ENCODE assay signal across 31 mouse cellular contexts in the genomic region with DNA sequence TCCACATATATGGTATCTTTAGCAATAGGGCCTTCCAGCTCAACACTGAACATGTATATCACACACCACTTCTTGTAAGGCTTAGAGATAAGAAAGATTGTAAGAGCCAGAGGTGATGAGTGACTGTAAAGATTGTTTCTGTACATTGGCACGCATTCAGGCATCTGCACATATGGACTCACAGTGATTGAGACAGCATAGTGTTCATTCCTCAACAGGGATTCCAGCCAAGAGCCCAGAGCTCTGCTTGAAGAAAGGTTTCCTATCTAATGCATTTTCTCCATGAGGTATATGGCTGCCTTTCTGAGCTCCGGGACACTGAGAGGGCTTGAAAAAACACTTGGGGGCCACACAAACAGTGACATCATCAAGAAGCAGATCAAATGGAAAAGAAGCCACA.
DNase-seq lines count a peak whose midpoint lies in the region; ATAC-seq and TF ChIP-seq lines count a peak whose summit lies in the region.
"Had no signal": no experiment of that assay in that cellular context is flagged by ENCODE, and none has a peak within 500 bp of the region (broad histone marks: within the 10 kb centered on the region; RNA-seq: fewer than 3 reads in every experiment).

No protein-coding gene starts in this region.

- H3K27ac ChIP-seq in embryonic facial prominence, embryonic 14.5 days (replicated peaks; ENCODE audit: low read depth, low read length) = no peak overlapping the region
- H3K27ac ChIP-seq in embryonic facial prominence, embryonic 10.5 days (replicated peaks) = no peak overlapping the region
- no peak overlapping the region for H3K27ac ChIP-seq in limb, embryonic 14.5 days (replicated peaks; ENCODE audit: low read depth, low read length)
- H3K27ac ChIP-seq in limb, embryonic 10.5 days = no peak overlapping the region
- H3K27ac ChIP-seq in lung, embryonic 15.5 days = no peak overlapping the region
- H3K27ac ChIP-seq in stomach, embryonic 14.5 days (ENCODE audit: low read length) = no peak overlapping the region
- no peak overlapping the region for H3K27ac ChIP-seq in stomach, postnatal 0 days (replicated peaks)
- H3K27ac ChIP-seq: embryonic facial prominence, embryonic 12.5 days; embryonic facial prominence, embryonic 15.5 days; forebrain, embryonic 10.5 days; forebrain, embryonic 12.5 days had no signal

- no peak overlapping the region for H3K4me2 ChIP-seq in embryonic facial prominence, embryonic 14.5 days (ENCODE audit: low read depth, low read length)
- no peak overlapping the region for H3K4me2 ChIP-seq in limb, embryonic 14.5 days (replicated peaks; ENCODE audit: low read depth, low read length, severe bottlenecking)
- no peak overlapping the region for H3K4me2 ChIP-seq in lung, embryonic 15.5 days
- no peak overlapping the region for H3K4me2 ChIP-seq in stomach, embryonic 14.5 days (replicated peaks; ENCODE audit: low read depth, low read length)
- no peak overlapping the region for H3K4me2 ChIP-seq in stomach, postnatal 0 days (replicated peaks; ENCODE audit: low read depth)
- H3K4me2 ChIP-seq: embryonic facial prominence, embryonic 12.5 days; embryonic facial prominence, embryonic 15.5 days; forebrain, embryonic 12.5 days had no signal

- 75% methylated on average over 2 of the region's 2 CpGs for WGBS in embryonic facial prominence, embryonic 14.5 days
- 88% methylated on average over 2 of the region's 2 CpGs for WGBS in embryonic facial prominence, embryonic 10.5 days
- WGBS in limb, embryonic 14.5 days = 74% methylated on average over 2 of the region's 2 CpGs
- 96% methylated on average over 2 of the region's 2 CpGs for WGBS in limb, embryonic 10.5 days
- WGBS in lung, embryonic 15.5 days = 50% methylated on average over 2 of the region's 2 CpGs
- WGBS in stomach, embryonic 14.5 days = 90% methylated on average over 2 of the region's 2 CpGs
- WGBS in stomach, postnatal 0 days = 88% methylated on average over 2 of the region's 2 CpGs

- ATAC-seq in embryonic facial prominence, embryonic 14.5 days (ENCODE audit: low read depth) = no peak
- no peak for ATAC-seq in limb, embryonic 14.5 days (ENCODE audit: low FRiP score, low read depth)
- peak; percentile 46; the same call in 1 of the 2 replicates for ATAC-seq in lung, embryonic 15.5 days (ENCODE audit: borderline replicate concordance, extremely low read depth, low FRiP score, low TSS enrichment)
- peak; percentile 23; the same call in 1 of the 2 replicates for ATAC-seq in stomach, embryonic 14.5 days (ENCODE audit: insufficient number of reproducible peaks, insufficient read depth, low FRiP score, low read depth)
- no peak for ATAC-seq in stomach, postnatal 0 days (ENCODE audit: low FRiP score, low TSS enrichment)
- ATAC-seq: activated CD4-positive, CD25-positive, alpha-beta regulatory T cell, adult 4 months; CD4-positive, CD25-positive, alpha-beta regulatory T cell, adult 4 months; forebrain, embryonic 14.5 days; forebrain, embryonic 16.5 days; Patski had no signal

- TF ChIP-seq POLR2A in limb, embryonic 14.5 days (IDR thresholded peaks at IDR 0.05; ENCODE audit: borderline replicate concordance, extremely low read depth, insufficient read depth, insufficient read length) = no peak

- H3K9me3 ChIP-seq in embryonic facial prominence, embryonic 14.5 days (ENCODE audit: control insufficient read depth, low read length) = no peaks in the 10 kb centered on the region
- no peaks in the 10 kb centered on the region for H3K9me3 ChIP-seq in embryonic facial prominence, embryonic 10.5 days
- H3K9me3 ChIP-seq in limb, embryonic 14.5 days (ENCODE audit: control insufficient read depth, low read length) = no peaks in the 10 kb centered on the region
- H3K9me3 ChIP-seq in limb, embryonic 10.5 days (replicated peaks) = no peaks in the 10 kb centered on the region
- no peaks in the 10 kb centered on the region for H3K9me3 ChIP-seq in lung, embryonic 15.5 days
- H3K9me3 ChIP-seq in stomach, embryonic 14.5 days (ENCODE audit: control insufficient read depth, low read depth, low read length) = no peaks in the 10 kb centered on the region
- no peaks in the 10 kb centered on the region for H3K9me3 ChIP-seq in stomach, postnatal 0 days (ENCODE audit: control insufficient read depth, low read length)
- H3K9me3 ChIP-seq: embryonic facial prominence, embryonic 12.5 days; embryonic facial prominence, embryonic 15.5 days; forebrain, embryonic 10.5 days; forebrain, embryonic 12.5 days; G1E had no signal

- TF ChIP-seq EP300 in stomach, postnatal 0 days (optimal IDR thresholded peaks at IDR 0.05) = no peak

- H3K9ac ChIP-seq in embryonic facial prominence, embryonic 14.5 days (ENCODE audit: low read depth, low read length) = no peak overlapping the region
- H3K9ac ChIP-seq in limb, embryonic 14.5 days (ENCODE audit: low read depth, low read length, severe bottlenecking) = no peak overlapping the region
- H3K9ac ChIP-seq in lung, embryonic 15.5 days = no peak overlapping the region
- H3K9ac ChIP-seq in stomach, embryonic 14.5 days (replicated peaks; ENCODE audit: low read depth, low read length) = no peak overlapping the region
- H3K9ac ChIP-seq in stomach, postnatal 0 days (ENCODE audit: low read length) = no peak overlapping the region
- H3K9ac ChIP-seq: embryonic facial prominence, embryonic 12.5 days; embryonic facial prominence, embryonic 15.5 days; forebrain, embryonic 12.5 days had no signal

- H3K27me3 ChIP-seq in embryonic facial prominence, embryonic 14.5 days (replicated peaks; ENCODE audit: control insufficient read depth, insufficient read depth, low read length) = no peaks in the 10 kb centered on the region
- H3K27me3 ChIP-seq in embryonic facial prominence, embryonic 10.5 days (replicated peaks; ENCODE audit: low read depth, poor library complexity, severe bottlenecking) = no peaks in the 10 kb centered on the region
- H3K27me3 ChIP-seq in limb, embryonic 14.5 days (ENCODE audit: control insufficient read depth, insufficient read depth, low read length) = no peaks in the 10 kb centered on the region
- no peaks in the 10 kb centered on the region for H3K27me3 ChIP-seq in limb, embryonic 10.5 days (ENCODE audit: low read depth, poor library complexity, severe bottlenecking)
- H3K27me3 ChIP-seq in lung, embryonic 15.5 days = no peaks in the 10 kb centered on the region
- no peaks in the 10 kb centered on the region for H3K27me3 ChIP-seq in stomach, embryonic 14.5 days (ENCODE audit: control insufficient read depth, insufficient read depth, low read length)
- no peaks in the 10 kb centered on the region for H3K27me3 ChIP-seq in stomach, postnatal 0 days (ENCODE audit: control insufficient read depth, insufficient read depth, low read length)
- H3K27me3 ChIP-seq: CH12.LX; embryonic facial prominence, embryonic 12.5 days; embryonic facial prominence, embryonic 15.5 days; forebrain, embryonic 12.5 days had no signal

- no peaks in the 10 kb centered on the region for H3K36me3 ChIP-seq in embryonic facial prominence, embryonic 14.5 days (ENCODE audit: control insufficient read depth, insufficient read depth, low read length)
- no peaks in the 10 kb centered on the region for H3K36me3 ChIP-seq in embryonic facial prominence, embryonic 10.5 days (replicated peaks)
- no peaks in the 10 kb centered on the region for H3K36me3 ChIP-seq in limb, embryonic 14.5 days (ENCODE audit: control insufficient read depth, insufficient read depth, low read length)
- no peaks in the 10 kb centered on the region for H3K36me3 ChIP-seq in limb, embryonic 10.5 days
- no peaks in the 10 kb centered on the region for H3K36me3 ChIP-seq in lung, embryonic 15.5 days
- H3K36me3 ChIP-seq in stomach, embryonic 14.5 days (ENCODE audit: control insufficient read depth, insufficient read depth, low read length) = no peaks in the 10 kb centered on the region
- H3K36me3 ChIP-seq in stomach, postnatal 0 days (ENCODE audit: control insufficient read depth, insufficient read depth, low read length) = no peaks in the 10 kb centered on the region
- H3K36me3 ChIP-seq: embryonic facial prominence, embryonic 12.5 days; embryonic facial prominence, embryonic 15.5 days; forebrain, embryonic 10.5 days; forebrain, embryonic 12.5 days; G1E had no signal

- H3K4me3 ChIP-seq in embryonic facial prominence, embryonic 14.5 days (ENCODE audit: low read depth, low read length) = no peak overlapping the region
- H3K4me3 ChIP-seq in embryonic facial prominence, embryonic 10.5 days = no peak overlapping the region
- no peak overlapping the region for H3K4me3 ChIP-seq in limb, embryonic 14.5 days (replicated peaks; ENCODE audit: low read length)
- no peak overlapping the region for H3K4me3 ChIP-seq in limb, embryonic 10.5 days
- no peak overlapping the region for H3K4me3 ChIP-seq in lung, embryonic 15.5 days
- H3K4me3 ChIP-seq in stomach, embryonic 14.5 days (ENCODE audit: low read depth, low read length) = no peak overlapping the region
- H3K4me3 ChIP-seq in stomach, postnatal 0 days (ENCODE audit: low read depth, low read length) = no peak overlapping the region
- H3K4me3 ChIP-seq: embryonic facial prominence, embryonic 12.5 days; embryonic facial prominence, embryonic 15.5 days; erythroblast, embryonic 14.5 days; forebrain, embryonic 10.5 days; forebrain, embryonic 12.5 days had no signal

- no peak for TF ChIP-seq CTCF in stomach, postnatal 0 days (IDR thresholded peaks at IDR 0.05; ENCODE audit: low read depth)

- no peaks in the 10 kb centered on the region for H3K4me1 ChIP-seq in embryonic facial prominence, embryonic 14.5 days (ENCODE audit: control insufficient read depth, insufficient read depth, low read length)
- peaks cover 9% of the 10 kb centered on the region for H3K4me1 ChIP-seq in embryonic facial prominence, embryonic 10.5 days
- no peaks in the 10 kb centered on the region for H3K4me1 ChIP-seq in limb, embryonic 14.5 days (ENCODE audit: control insufficient read depth, insufficient read depth, low read length)
- H3K4me1 ChIP-seq in limb, embryonic 10.5 days = peaks cover 5% of the 10 kb centered on the region; the same call in 1 of the 2 replicates
- no peaks in the 10 kb centered on the region for H3K4me1 ChIP-seq in lung, embryonic 15.5 days
- H3K4me1 ChIP-seq in stomach, embryonic 14.5 days (ENCODE audit: control insufficient read depth, insufficient read depth, low read length) = no peaks in the 10 kb centered on the region
- no peaks in the 10 kb centered on the region for H3K4me1 ChIP-seq in stomach, postnatal 0 days (replicated peaks; ENCODE audit: control insufficient read depth, insufficient read depth)
- H3K4me1 ChIP-seq: embryonic facial prominence, embryonic 12.5 days; embryonic facial prominence, embryonic 15.5 days had no signal

- DNase-seq in embryonic facial prominence, embryonic 14.5 days (ENCODE audit: low spot score) = peak; percentile 26
- DNase-seq in embryonic facial prominence, embryonic 10.5 days (ENCODE audit: low spot score) = no peak
- DNase-seq in limb, embryonic 14.5 days (ENCODE audit: low spot score) = peak; percentile 56
- no peak for DNase-seq in limb, embryonic 10.5 days (ENCODE audit: low spot score)
- no peak for DNase-seq in lung, adult 18-20 months
- no peak for DNase-seq in stomach, postnatal 0 days (ENCODE audit: low spot score)
- DNase-seq: adrenal gland, adult 8-10 months; adrenal gland, postnatal 14 days; adrenal gland, postnatal 36 days; B cell, adult 2 months; cerebellum, adult 11 months; cerebellum, adult 18-20 months; cerebellum, adult 8-10 months; cerebellum, adult 9-11 months; cerebellum, postnatal 14 days; cerebellum, postnatal 36 days; embryo, embryonic 11 days had no signal

Comparison
In these comparisons a context has a peak if more than half of its experiments do, and no peak if none do; other contexts are left out.
1. ATAC-seq: peak in lung, embryonic 15.5 days (single experiment) and stomach, embryonic 14.5 days (single experiment); none in embryonic facial prominence, embryonic 14.5 days (single experiment), limb, embryonic 14.5 days (single experiment) and stomach, postnatal 0 days (single experiment).
2. DNase-seq: peak in embryonic facial prominence, embryonic 14.5 days (single experiment) and limb, embryonic 14.5 days (single experiment); none in embryonic facial prominence, embryonic 10.5 days (single experiment), limb, embryonic 10.5 days (single experiment), lung, adult 18-20 months (0 of 2) and stomach, postnatal 0 days (single experiment).